Mouse (Mus musculus): ENCODE results near the gene Clic5.

Gene Clic5

GRCm38 (mm10) chr17:44192981-44193380 is 4.6 kb downstream of the Clic5 start:
- DNase-seq (ENCODE audit: low spot score in 2 of 2), result no peak

- DNase-seq (ENCODE audit: low spot score in 2 of 2), result no peak
These were observed 10.8 kb downstream of the Clic5 start for GRCm38 (mm10) chr17:44199158-44199557.

DNA sequence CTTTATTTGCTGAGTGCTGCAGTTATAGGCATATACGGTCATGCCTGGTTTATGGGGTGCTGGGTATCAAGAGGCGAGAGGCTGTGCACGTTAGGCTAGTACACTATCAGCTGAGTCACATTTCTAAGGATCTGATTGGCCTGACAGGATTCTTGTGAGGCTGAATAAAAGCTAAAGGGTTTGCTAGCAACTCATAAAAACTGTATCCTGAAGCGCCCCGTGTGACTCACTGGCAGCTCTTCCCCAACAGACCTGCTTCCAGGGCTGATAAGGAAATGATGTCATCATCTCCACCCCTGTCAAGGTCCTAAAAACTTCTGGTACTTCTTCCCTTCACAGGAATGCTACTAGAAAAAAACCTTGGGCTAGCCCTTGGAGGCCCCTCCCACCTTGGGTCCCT is 14.6 kb downstream of the Clic5 start:
- DNase-seq (ENCODE audit: low spot score in 2 of 2), result no peak

GRCm38 (mm10) chr17:44204787-44205186 is 16.4 kb downstream of the Clic5 start:
- DNase-seq (ENCODE audit: low spot score in 2 of 2), result no peak

GRCm38 (mm10) chr17:44205562-44205961 is 17.2 kb downstream of the Clic5 start:
- DNase-seq (ENCODE audit: low spot score in 2 of 2), result no peak

- DNase-seq (ENCODE audit: low spot score in 2 of 2), result no peak
These were observed 20.5 kb downstream of the Clic5 start for GRCm38 (mm10) chr17:44208900-44209299.

GRCm38 (mm10) chr17:44212960-44213619 is 24.7 kb downstream of the Clic5 start:
- DNase-seq (ENCODE audit: low spot score in 2 of 2), result no peak

DNA sequence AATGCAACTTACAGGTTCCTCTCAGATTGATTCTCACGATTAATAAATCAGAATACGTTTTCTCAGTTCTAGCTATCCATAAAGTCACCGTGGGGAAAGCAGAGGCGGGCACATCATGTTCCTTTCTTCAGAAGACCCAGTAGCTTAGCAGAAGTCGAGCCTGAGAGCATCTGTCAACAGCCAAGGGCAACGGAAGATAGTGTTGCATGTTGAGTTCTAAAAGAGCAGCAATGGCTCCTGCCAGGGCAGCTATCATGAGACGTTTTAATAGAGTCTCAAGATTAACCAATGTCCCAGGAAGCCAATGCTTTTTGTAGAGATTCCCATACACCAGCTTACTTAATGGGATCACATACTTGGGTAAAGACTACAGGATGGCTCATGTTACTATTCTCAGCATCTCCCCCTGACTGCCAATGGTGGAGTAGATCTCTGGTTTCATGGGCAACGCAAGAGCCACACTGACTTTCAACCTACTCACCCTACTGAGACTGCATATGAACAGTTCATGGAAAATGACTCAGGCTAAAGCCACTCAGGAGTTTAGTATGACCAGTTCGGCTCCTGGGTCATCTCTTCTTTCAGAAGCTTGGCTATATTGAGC is 26.9 kb downstream of the Clic5 start:
- DNase-seq (ENCODE audit: low spot score in 2 of 2), result no peak

DNA sequence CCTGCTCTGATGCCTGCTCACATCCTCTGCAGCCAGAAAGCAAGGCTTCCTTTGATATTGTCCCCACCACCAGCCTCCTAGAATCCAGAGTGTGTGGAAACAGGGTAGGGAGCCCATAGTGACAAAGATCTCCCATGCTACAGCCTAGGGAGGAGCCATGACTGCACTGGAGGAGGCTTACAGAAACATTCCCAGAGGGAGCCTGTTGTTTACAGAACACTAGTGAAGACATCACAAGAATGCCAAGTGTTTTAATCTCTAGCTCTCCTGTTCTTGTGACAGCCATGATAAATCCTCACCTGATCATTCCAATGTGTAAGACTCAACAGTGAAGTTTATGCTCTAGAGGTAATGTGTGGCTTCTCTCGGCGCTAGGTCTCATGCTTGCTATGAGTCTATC is 28.8 kb downstream of the Clic5 start:
- no peak for DNase-seq (ENCODE audit: low spot score in 2 of 2)

- DNase-seq (ENCODE audit: low spot score in 2 of 2), result no peak
These were observed 31.6 kb downstream of the Clic5 start for GRCm38 (mm10) chr17:44219943-44220342.

DNA sequence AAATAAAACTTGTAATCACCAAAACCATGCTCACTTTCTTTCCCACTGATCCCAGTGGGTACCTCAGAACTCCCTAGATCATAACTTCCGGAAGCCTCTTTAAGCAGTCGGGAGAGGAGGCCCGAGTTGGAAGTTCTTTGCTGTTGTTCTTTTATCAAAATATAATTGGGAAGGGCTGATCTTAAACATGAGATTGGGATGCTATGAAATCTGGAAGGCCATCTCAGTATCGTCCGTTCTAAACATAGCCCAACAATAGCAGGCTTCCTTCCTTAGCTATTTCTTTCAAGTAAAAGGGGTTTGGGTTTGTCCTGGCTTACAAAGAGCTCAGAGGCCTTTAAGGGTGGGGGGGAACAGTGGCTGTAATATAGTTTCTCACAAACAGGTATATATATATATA is 40.0 kb downstream of the Clic5 start:
- DNase-seq (ENCODE audit: low spot score in 2 of 2), result no peak

DNA sequence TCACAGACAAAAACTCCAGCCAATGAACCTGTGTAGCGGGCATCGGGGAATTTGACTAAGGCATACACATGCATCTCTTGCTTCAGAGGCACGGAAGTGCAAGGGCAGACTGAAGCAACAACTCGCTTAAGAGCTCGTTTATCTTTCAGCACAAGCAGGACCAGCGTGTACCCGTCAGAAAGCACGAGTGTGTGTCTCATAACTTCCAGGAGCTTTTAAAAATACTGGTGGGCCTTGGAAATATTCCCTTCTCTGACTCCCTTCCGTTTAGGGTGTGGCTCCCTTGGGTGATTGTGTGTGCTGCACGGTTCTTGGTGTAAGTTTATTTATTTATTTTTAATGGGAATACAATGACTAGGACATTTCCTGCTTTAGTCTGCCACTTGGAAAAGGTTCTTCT is 41.7 kb downstream of the Clic5 start:
- DNase-seq (ENCODE audit: low spot score in 2 of 2), result no peak

GRCm38 (mm10) chr17:44239030-44239721 is 50.8 kb downstream of the Clic5 start:
- DNase-seq (ENCODE audit: low spot score in 2 of 2), result no peak

GRCm38 (mm10) chr17:44240742-44241141 is 52.4 kb downstream of the Clic5 start:
- DNase-seq (ENCODE audit: low spot score in 2 of 2), result no peak

GRCm38 (mm10) chr17:44244096-44244495 is 55.7 kb downstream of the Clic5 start:
- no peak for DNase-seq (ENCODE audit: low spot score in 2 of 2)

DNA sequence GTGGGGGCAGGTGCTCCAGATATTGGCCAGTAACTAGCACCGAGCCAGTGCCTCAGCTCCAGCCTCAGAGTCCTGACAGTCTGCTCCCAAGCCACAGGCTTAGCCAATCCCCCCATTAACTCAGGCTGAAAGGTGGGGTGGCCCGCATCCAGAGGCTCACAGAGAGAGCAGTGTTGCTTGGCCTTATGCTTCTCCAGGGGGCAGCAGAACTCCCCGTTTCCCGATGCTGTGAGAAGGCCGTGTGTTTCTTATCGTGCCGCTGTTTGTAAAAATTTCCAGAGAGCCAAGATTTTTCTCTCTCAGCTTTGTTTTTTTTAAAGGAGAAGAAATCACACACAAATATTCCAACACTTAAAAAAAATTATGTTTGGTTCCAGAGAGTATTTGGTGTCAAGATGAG is 56.2 kb downstream of the Clic5 start:
- no peak for DNase-seq (ENCODE audit: low spot score in 2 of 2)

GRCm38 (mm10) chr17:44246153-44246700 is 57.8 kb downstream of the Clic5 start:
- DNase-seq (ENCODE audit: low spot score in 2 of 2), result no peak

- DNase-seq (ENCODE audit: low spot score in 2 of 2), result no peak
These were observed 61.2 kb downstream of the Clic5 start for GRCm38 (mm10) chr17:44249544-44249943.

- no peak for DNase-seq (ENCODE audit: low spot score in 2 of 2)
These were observed 64.3 kb downstream of the Clic5 start for GRCm38 (mm10) chr17:44252653-44253052.

- no peak for DNase-seq (ENCODE audit: low spot score in 2 of 2)
These were observed 66.3 kb downstream of the Clic5 start for GRCm38 (mm10) chr17:44254698-44255097.

DNA sequence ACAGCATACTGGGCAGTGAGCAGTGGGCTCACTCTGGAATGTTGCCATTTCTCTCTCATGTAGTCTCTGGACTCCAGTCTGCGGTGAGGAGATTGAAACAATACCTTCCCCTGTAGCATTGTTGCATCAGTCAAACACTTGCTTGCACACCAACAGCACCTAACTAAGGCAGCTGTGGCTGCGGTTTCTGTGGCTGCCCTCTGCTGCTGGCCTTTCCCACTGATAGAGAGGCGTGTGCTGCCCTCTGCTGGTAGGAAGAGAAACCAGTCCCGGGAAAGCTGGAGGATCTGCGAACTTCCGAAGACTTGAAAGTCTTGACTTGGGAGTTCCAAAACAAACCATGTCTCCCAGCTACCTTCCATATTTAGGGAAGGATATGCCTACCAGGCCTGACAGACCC is 68.2 kb downstream of the Clic5 start:
- DNase-seq (ENCODE audit: low spot score in 2 of 2), result peak; percentile 23 to 69

DNA sequence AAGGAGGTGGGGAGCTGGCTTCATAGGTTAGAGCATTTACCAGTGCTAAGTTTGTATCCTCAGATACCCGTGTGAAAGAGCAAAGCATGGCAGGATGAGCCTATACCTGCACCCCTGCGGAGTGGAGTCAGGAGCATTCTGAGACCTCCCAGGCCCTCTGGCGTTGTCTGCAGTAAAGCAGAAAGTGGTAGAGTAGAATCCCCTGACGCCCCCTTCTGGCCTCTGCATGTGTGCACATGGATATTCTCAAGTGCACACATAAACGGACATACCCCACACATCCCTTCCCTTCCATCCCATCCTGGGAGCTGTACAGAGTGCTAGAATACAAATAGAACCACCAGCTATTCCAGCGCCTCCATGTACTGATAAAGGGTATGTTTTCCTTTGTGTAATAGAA is 70.9 kb downstream of the Clic5 start:
- no peak for DNase-seq (ENCODE audit: low spot score in 2 of 2)

Measured in frontal cortex, postnatal 14 days (tissue).